ENCODE assay signal across 10 mouse cellular contexts in the genomic region with DNA sequence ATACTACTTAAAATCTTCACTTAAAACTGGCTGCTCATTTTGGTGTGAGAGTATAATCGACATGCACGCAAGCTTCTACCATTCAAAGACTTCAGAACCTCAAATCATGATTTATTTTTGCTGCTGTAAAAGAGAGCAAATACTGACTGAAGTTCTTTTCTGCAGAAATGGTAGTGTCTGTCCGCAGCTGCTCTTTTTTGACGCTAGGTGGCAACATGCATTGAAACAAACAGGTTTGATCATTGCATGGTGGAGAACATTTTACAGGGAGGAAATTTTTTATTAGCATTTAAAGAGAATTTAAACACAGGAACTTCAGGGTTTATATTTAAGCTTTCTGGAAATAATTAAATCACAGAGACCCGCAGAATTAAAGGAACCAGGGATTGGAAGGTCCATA. TPM values are rescaled to one million over a fixed set of nuclear protein-coding genes. Genes with fewer than 3 reads are reported as not detected.
DNase-seq lines count a peak whose midpoint lies in the region; ATAC-seq and TF ChIP-seq lines count a peak whose summit lies in the region.
"Had no signal": no experiment of that assay in that cellular context is flagged by ENCODE, and none has a peak within 500 bp of the region (broad histone marks: within the 10 kb centered on the region; RNA-seq: fewer than 3 reads in every experiment).

No protein-coding gene starts in this region.

- no peaks in the 10 kb centered on the region for H3K9me3 ChIP-seq in forebrain, embryonic 14.5 days (replicated peaks; ENCODE audit: control insufficient read depth, low read length)
- no peaks in the 10 kb centered on the region for H3K9me3 ChIP-seq in forebrain, embryonic 11.5 days (ENCODE audit: control insufficient read depth, low read length)
- H3K9me3 ChIP-seq in CH12.LX (replicated peaks; ENCODE audit: low read length): no peaks in the 10 kb centered on the region
- H3K9me3 ChIP-seq in intestine, embryonic 15.5 days: no peaks in the 10 kb centered on the region
- H3K9me3 ChIP-seq: embryonic facial prominence, embryonic 12.5 days; liver, embryonic 15.5 days had no signal

- no peaks in the 10 kb centered on the region for H3K27me3 ChIP-seq in forebrain, embryonic 14.5 days (replicated peaks; ENCODE audit: control insufficient read depth, insufficient read depth, low read length)
- no peaks in the 10 kb centered on the region for H3K27me3 ChIP-seq in forebrain, embryonic 11.5 days (ENCODE audit: control insufficient read depth, insufficient read depth, low read length)
- no peaks in the 10 kb centered on the region for H3K27me3 ChIP-seq in CH12.LX (replicated peaks)
- no peaks in the 10 kb centered on the region for H3K27me3 ChIP-seq in intestine, embryonic 15.5 days (replicated peaks)
- H3K27me3 ChIP-seq: embryonic facial prominence, embryonic 12.5 days; liver, embryonic 15.5 days had no signal

- peak; percentile 55; the same call in 1 of the 2 replicates for ATAC-seq in forebrain, embryonic 14.5 days
- no peak for ATAC-seq in forebrain, embryonic 11.5 days (replicated peaks; ENCODE audit: low FRiP score)
- no peak for ATAC-seq in cerebellum, adult (ENCODE audit: insufficient number of reproducible peaks, low FRiP score, low TSS enrichment)
- ATAC-seq in intestine, embryonic 15.5 days: no peak

- no peak for TF ChIP-seq EP300 in CH12.LX (IDR thresholded peaks at IDR 0.05; ENCODE audit: low read length)

- WGBS in forebrain, embryonic 14.5 days: 40% methylated on average over 5 of the region's 5 CpGs
- 41% methylated on average over 5 of the region's 5 CpGs for WGBS in forebrain, embryonic 11.5 days
- WGBS in intestine, embryonic 15.5 days: 31% methylated on average over 5 of the region's 5 CpGs

- H3K9ac ChIP-seq in forebrain, embryonic 14.5 days (ENCODE audit: low read length): no peak overlapping the region
- H3K9ac ChIP-seq in forebrain, embryonic 11.5 days (ENCODE audit: low read length): no peak overlapping the region
- no peak overlapping the region for H3K9ac ChIP-seq in CH12.LX (ENCODE audit: insufficient read depth, low read depth)
- no peak overlapping the region for H3K9ac ChIP-seq in intestine, embryonic 15.5 days
- H3K9ac ChIP-seq: embryonic facial prominence, embryonic 12.5 days; liver, embryonic 15.5 days had no signal

- peak; percentile 78 for DNase-seq in forebrain, embryonic 14.5 days (ENCODE audit: low spot score)
- DNase-seq in forebrain, embryonic 11.5 days (ENCODE audit: low spot score): no peak
- DNase-seq in left cerebral cortex, postnatal 25 days (ENCODE audit: low spot score in 2 of 2): peak; percentile 21 to 56
- no peak for DNase-seq in left cerebral cortex, adult 11 months (ENCODE audit: low spot score)
- DNase-seq in CH12.LX (ENCODE audit: extremely low read depth): peak; percentile 31
- DNase-seq in embryo, embryonic 11 days: peak; percentile 52

- H3K4me1 ChIP-seq in forebrain, embryonic 14.5 days (ENCODE audit: control insufficient read depth, insufficient read depth, low read length): no peaks in the 10 kb centered on the region
- no peaks in the 10 kb centered on the region for H3K4me1 ChIP-seq in forebrain, embryonic 11.5 days (replicated peaks; ENCODE audit: control insufficient read depth, insufficient read depth, low read length)
- H3K4me1 ChIP-seq in CH12.LX (ENCODE audit: control insufficient read depth in 1 of 2, insufficient read depth in 2 of 2): no peaks in the 10 kb centered on the region
- H3K4me1 ChIP-seq in intestine, embryonic 15.5 days (replicated peaks): no peaks in the 10 kb centered on the region
- H3K4me1 ChIP-seq: liver, embryonic 15.5 days had no signal

- H3K36me3 ChIP-seq in forebrain, embryonic 14.5 days (ENCODE audit: control insufficient read depth, insufficient read depth, low read length): no peaks in the 10 kb centered on the region
- H3K36me3 ChIP-seq in forebrain, embryonic 11.5 days (ENCODE audit: control insufficient read depth, insufficient read depth, low read length): no peaks in the 10 kb centered on the region
- no peaks in the 10 kb centered on the region for H3K36me3 ChIP-seq in CH12.LX (replicated peaks in 1 of 2; ENCODE audit: control insufficient read depth in 1 of 2, insufficient read depth in 1 of 2, low read length in 1 of 2)
- no peaks in the 10 kb centered on the region for H3K36me3 ChIP-seq in intestine, embryonic 15.5 days
- H3K36me3 ChIP-seq: embryonic facial prominence, embryonic 12.5 days; liver, embryonic 15.5 days had no signal

- no peak overlapping the region for H3K4me3 ChIP-seq in forebrain, embryonic 14.5 days (ENCODE audit: low read depth, low read length)
- no peak overlapping the region for H3K4me3 ChIP-seq in forebrain, embryonic 11.5 days (ENCODE audit: low read depth, low read length)
- H3K4me3 ChIP-seq in CH12.LX (replicated peaks in 1 of 3; ENCODE audit: low read depth in 2 of 3, low read length in 2 of 3, poor library complexity in 1 of 3): no peak overlapping the region
- no peak overlapping the region for H3K4me3 ChIP-seq in intestine, embryonic 15.5 days (replicated peaks)
- H3K4me3 ChIP-seq: embryonic facial prominence, embryonic 12.5 days; liver, embryonic 15.5 days had no signal

- intact Hi-C loops in left cerebral cortex, postnatal 25 days (cut with DNase I): no loop called here

- in situ Hi-C loops in CH12.LX (cut with MboI; ENCODE audit: low pct_ligation_motif_present, low pct_unique_long_range_greater_than_20kb, low sequenced_read_pairs): no loop called here

- TF ChIP-seq RAD21 in CH12.LX (IDR thresholded peaks at IDR 0.05; ENCODE audit: low read depth, low read length): peak; percentile 30

- H3K27ac ChIP-seq in forebrain, embryonic 14.5 days (ENCODE audit: low read depth, low read length): no peak overlapping the region
- H3K27ac ChIP-seq in forebrain, embryonic 11.5 days (ENCODE audit: low read depth, low read length): no peak overlapping the region
- H3K27ac ChIP-seq in CH12.LX (ENCODE audit: insufficient read depth, low read depth): no peak overlapping the region
- H3K27ac ChIP-seq in intestine, embryonic 15.5 days: no peak overlapping the region
- H3K27ac ChIP-seq: embryonic facial prominence, embryonic 12.5 days; liver, embryonic 15.5 days had no signal

- TF ChIP-seq POLR2A in CH12.LX (IDR thresholded peaks at IDR 0.05; ENCODE audit: low read depth, low read length): no peak

- no peak overlapping the region for H3K4me2 ChIP-seq in forebrain, embryonic 14.5 days (ENCODE audit: low read length)
- no peak overlapping the region for H3K4me2 ChIP-seq in forebrain, embryonic 11.5 days (ENCODE audit: low read depth, low read length, severe bottlenecking)
- H3K4me2 ChIP-seq in CH12.LX (ENCODE audit: insufficient read depth, low read depth, poor library complexity, severe bottlenecking): no peak overlapping the region
- no peak overlapping the region for H3K4me2 ChIP-seq in intestine, embryonic 15.5 days (replicated peaks)
- H3K4me2 ChIP-seq: embryonic facial prominence, embryonic 12.5 days; liver, embryonic 15.5 days had no signal

- dilution Hi-C loops in CH12.LX (cut with MboI; ENCODE audit: extremely low pct_ligation_motif_present, extremely low pct_unique_long_range_greater_than_20kb, low sequenced_read_pairs): no loop called here

- H3K79me2 ChIP-seq in CH12.LX (replicated peaks; ENCODE audit: control insufficient read depth, extremely low read depth, insufficient read depth, poor library complexity, severe bottlenecking): no peaks in the 10 kb centered on the region

- peak; percentile 33 to 68; a peak in 3 of 4 replicates for TF ChIP-seq CTCF in CH12.LX (conservative IDR thresholded peaks at IDR 0.05 in 1 of 2, IDR thresholded peaks at IDR 0.05 in 1 of 2; ENCODE audit: low read depth in 2 of 2, low read length in 2 of 2)

TF ChIP-seq in CH12.LX, 34 proteins besides CTCF, POLR2A, EP300 and RAD21:
- TF ChIP-seq ZC3H11A (IDR thresholded peaks at IDR 0.05; ENCODE audit: low read depth, low read length) (no peak), UBTF (IDR thresholded peaks at IDR 0.05; ENCODE audit: low read depth, low read length) (no peak), SMC3 (IDR thresholded peaks at IDR 0.05; ENCODE audit: low read depth, low read length) (peak; percentile 18; the same call in 1 of the 2 replicates)

RNA-seq across cellular contexts. Expression of a gene that starts 9.5 kb away (rescaled TPM):
- polyA plus RNA-seq in forebrain, embryonic 14.5 days (2014; fragmentation: Nextera tagmentation; extraction: Ambion mirVana): 21.4 and 31.4 TPM in 2 replicates
- 4.4 and 5.0 TPM in 2 replicates for polyA plus RNA-seq in forebrain, embryonic 11.5 days (2014; fragmentation: Nextera tagmentation; extraction: Ambion mirVana)
- 10 to 100 TPM; 76.0 to 80.8 TPM for total RNA-seq in left cerebral cortex, postnatal 25 days (2021)
- not detected in 2 replicates for total RNA-seq in CH12.LX (2012; rRNA removed)
- total RNA-seq in CH12.LX (2014; rRNA removed): not detected in 2 replicates
- polyA plus RNA-seq in CH12.LX (2012; ENCODE audit: insufficient read length, low read depth): not detected in 2 replicates
- polyA plus RNA-seq in intestine, embryonic 15.5 days (2015; fragmentation: Nextera tagmentation; extraction: Ambion mirVana): 2.3 and 2.8 TPM in 2 replicates

RNA-seq across cellular contexts. Expression of a gene that starts 57.5 kb away (rescaled TPM):
- 63.9 and 78.8 TPM in 2 replicates for polyA plus RNA-seq in forebrain, embryonic 14.5 days (2014; fragmentation: Nextera tagmentation; extraction: Ambion mirVana)
- 76.2 and 80.1 TPM in 2 replicates for polyA plus RNA-seq in forebrain, embryonic 11.5 days (2014; fragmentation: Nextera tagmentation; extraction: Ambion mirVana)
- total RNA-seq in left cerebral cortex, postnatal 25 days (2021): 100 to 1,000 TPM; 107 to 108 TPM
- total RNA-seq in CH12.LX (2012; rRNA removed) (65.4 and 83.5 TPM in 2 replicates), CH12.LX (2014; rRNA removed) (124 and 146 TPM in 2 replicates)
- polyA plus RNA-seq in CH12.LX (2012; ENCODE audit: insufficient read length, low read depth): 113 and 117 TPM in 2 replicates
- 68.4 and 76.3 TPM in 2 replicates for polyA plus RNA-seq in intestine, embryonic 15.5 days (2015; fragmentation: Nextera tagmentation; extraction: Ambion mirVana)

Comparison
In these comparisons a context has a peak if more than half of its experiments do, and no peak if none do; other contexts are left out.
1. DNase-seq: peak in forebrain, embryonic 14.5 days (single experiment), left cerebral cortex, postnatal 25 days (2 of 2), CH12.LX (single experiment) and embryo, embryonic 11 days (single experiment); none in forebrain, embryonic 11.5 days (single experiment) and left cerebral cortex, adult 11 months (single experiment).